Mouse (Mus musculus) erythroblast, embryonic 14.5 days (primary cell): ENCODE data around the gene Cbr1.

ENCODE experiments used
- GATA1 ChIP-seq: IDR thresholded peaks from 2 replicates; pipeline ENCODE4 v1.6.1; 2012; ENCODE audit warnings: low read length, inconsistent platforms, mixed read lengths
- TAL1 ChIP-seq: IDR thresholded peaks from 3 replicates; pipeline ENCODE4 v1.6.1; 2012; ENCODE audit warnings: low read length, inconsistent platforms, mixed read lengths

DNA sequence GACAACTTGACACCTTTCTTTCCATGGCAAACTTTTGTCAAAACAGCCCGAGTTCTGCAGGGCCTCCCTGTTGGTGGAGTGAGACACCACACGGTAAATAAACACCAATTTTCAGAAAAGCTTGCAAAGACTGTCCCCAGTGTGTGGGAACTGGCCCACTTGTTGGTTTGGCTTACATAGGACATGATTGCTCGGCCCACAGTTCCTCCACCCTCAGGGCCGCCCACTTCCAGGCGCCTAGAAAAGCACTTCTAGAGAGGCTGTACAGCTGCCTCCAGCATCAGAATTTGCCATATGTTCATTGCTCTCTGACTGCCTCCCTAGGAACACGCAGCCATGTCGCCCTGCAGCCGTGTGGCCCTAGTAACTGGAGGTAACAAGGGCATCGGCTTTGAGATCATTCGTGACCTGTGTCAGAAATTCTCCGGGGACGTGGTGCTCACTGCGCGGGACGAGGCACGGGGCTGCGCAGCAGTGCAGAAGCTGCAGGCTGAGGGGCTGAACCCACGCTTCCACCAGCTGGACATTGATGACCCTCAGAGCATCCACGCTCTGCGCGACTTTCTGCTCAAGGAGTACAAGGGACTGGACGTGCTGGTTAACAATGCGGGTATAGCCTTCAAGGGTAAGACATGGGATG, 22.2 kb downstream of the Cbr1 start, which contains the start of gene Gm5678:
- TF ChIP-seq GATA1, result no peak
- no peak for TF ChIP-seq TAL1
